Mouse (Mus musculus) embryonic facial prominence, embryonic 15.5 days (tissue): Measurements from ENCODE around the gene Piwil4. TPM values are rescaled to one million over a fixed set of nuclear protein-coding genes. Genes with fewer than 3 reads are reported as not detected.
"Not testable (repeated sequence)": the region's sequence is repeated elsewhere in the genome, so short reads cannot be mapped to it uniquely, and the experiment has no call there.

Source experiments
- ATAC-seq: fragments of 200-750 bp; cut with Nextera tagmentation; 2 replicates; pipeline ENCODE4 v1.8.0; 2017; ENCODE audit warnings: low read depth, moderate TSS enrichment; ENCODE audit not compliant: insufficient number of reproducible peaks, low FRiP score, low TSS enrichment
- H3K27ac ChIP-seq: fragments of 300-500 bp; sonication (generic); replicated peaks from 2 replicates; pipeline ENCODE4 v1.5.1; 2015; ENCODE audit warnings: mild to moderate bottlenecking, inconsistent platforms
- H3K27me3 ChIP-seq: fragments of 300-500 bp; sonication (generic); 2 replicates; pipeline ENCODE4 v1.6.1; 2015; ENCODE audit warnings: inconsistent platforms
- H3K36me3 ChIP-seq: fragments of 300-500 bp; sonication (generic); 2 replicates; pipeline ENCODE4 v1.6.1; 2015; ENCODE audit warnings: mild to moderate bottlenecking, inconsistent platforms
- H3K4me1 ChIP-seq: fragments of 300-500 bp; sonication (generic); 2 replicates; pipeline ENCODE4 v1.6.1; 2015; ENCODE audit warnings: inconsistent platforms
- H3K4me2 ChIP-seq: fragments of 300-500 bp; sonication (generic); replicated peaks from 2 replicates; pipeline ENCODE4 v1.6.1; 2015; ENCODE audit warnings: mild to moderate bottlenecking, inconsistent platforms
- H3K4me3 ChIP-seq: fragments of 300-500 bp; sonication (generic); replicated peaks from 2 replicates; pipeline ENCODE4 v1.5.1; 2015; ENCODE audit warnings: mild to moderate bottlenecking, inconsistent platforms
- H3K9ac ChIP-seq: fragments of 300-500 bp; sonication (generic); 2 replicates; pipeline ENCODE4 v1.6.1; 2015; ENCODE audit warnings: inconsistent platforms
- H3K9me3 ChIP-seq: fragments of 300-500 bp; sonication (generic); replicated peaks from 2 replicates; pipeline ENCODE4 v1.6.1; 2016; ENCODE audit warnings: inconsistent platforms
- WGBS: fragments of 180-500 bp; shearing (Covaris S2); methylation state at CpG from one replicate; pipeline ENCODE4 v1.1.7; 2015; 5-methylcytosine and 5-hydroxymethylcytosine counted together
- polyA plus RNA-seq: library from polyadenylated mRNA; unstranded; fragments of >200 nt; fragmentation: Nextera tagmentation; extraction: Ambion mirVana; gene quantifications from 2 replicates; pipeline ENCODE4 v1.2.1, GENCODE M21; 2015

Gene Piwil4
- polyA plus RNA-seq, 1 experiment from 2014 or later = 0.11 TPM

- ATAC-seq = no peak
- H3K27me3 ChIP-seq = no peaks in the 10 kb centered on the region
- no peak overlapping the region for H3K4me2 ChIP-seq
- no peaks in the 10 kb centered on the region for H3K9me3 ChIP-seq
- no peak overlapping the region for H3K4me3 ChIP-seq
- no peaks in the 10 kb centered on the region for H3K36me3 ChIP-seq
- no peak overlapping the region for H3K9ac ChIP-seq
- H3K4me1 ChIP-seq = no peaks in the 10 kb centered on the region
- WGBS = 73% methylated on average over 4 of the region's 4 CpGs
- H3K27ac ChIP-seq = no peak overlapping the region
These were observed 42.6 kb downstream of the Piwil4 start for GRCm38 (mm10) chr9:14697903-14698302.

GRCm38 (mm10) chr9:14689376-14690108, 51.0 kb downstream of the Piwil4 start:
- Histone ChIP-seq H3K9me3 (no peaks in the 10 kb centered on the region), H3K4me2 (no peak overlapping the region), H3K4me1 (no peaks in the 10 kb centered on the region), H3K27me3 (no peaks in the 10 kb centered on the region), H3K27ac (no peak overlapping the region), H3K36me3 (no peaks in the 10 kb centered on the region), H3K4me3 (no peak overlapping the region), H3K9ac (no peak overlapping the region)
- 73% methylated on average over 12 of the region's 12 CpGs for WGBS
- no peak for ATAC-seq

GRCm38 (mm10) chr9:14684363-14684762, 56.2 kb downstream of the Piwil4 start:
- 56% methylated on average over 4 of the region's 4 CpGs for WGBS
- no peak overlapping the region for H3K4me3 ChIP-seq
- H3K4me2 ChIP-seq = no peak overlapping the region
- ATAC-seq = peak; percentile 29; the same call in 1 of the 2 replicates
- no peak overlapping the region for H3K27ac ChIP-seq
- H3K36me3 ChIP-seq = no peaks in the 10 kb centered on the region
- no peaks in the 10 kb centered on the region for H3K4me1 ChIP-seq
- no peaks in the 10 kb centered on the region for H3K27me3 ChIP-seq
- no peaks in the 10 kb centered on the region for H3K9me3 ChIP-seq
- no peak overlapping the region for H3K9ac ChIP-seq

GRCm38 (mm10) chr9:14682741-14683140, 57.8 kb downstream of the Piwil4 start:
- H3K27ac ChIP-seq = no peak overlapping the region
- no peak overlapping the region for H3K4me2 ChIP-seq
- H3K4me1 ChIP-seq = no peaks in the 10 kb centered on the region
- no peak overlapping the region for H3K4me3 ChIP-seq
- H3K9ac ChIP-seq = no peak overlapping the region
- no peaks in the 10 kb centered on the region for H3K9me3 ChIP-seq
- no peaks in the 10 kb centered on the region for H3K36me3 ChIP-seq
- ATAC-seq = no peak
- no peaks in the 10 kb centered on the region for H3K27me3 ChIP-seq

- 0 out of 2 replicates have a peak, but pooled peaks cover 9% of the 10 kb centered on the region for H3K4me1 ChIP-seq
- H3K9me3 ChIP-seq = no peaks in the 10 kb centered on the region
- ATAC-seq = no peak
- no peak overlapping the region for H3K4me2 ChIP-seq
- H3K36me3 ChIP-seq = no peaks in the 10 kb centered on the region
- H3K27me3 ChIP-seq = no peaks in the 10 kb centered on the region
- no peak overlapping the region for H3K4me3 ChIP-seq
- 66% methylated on average over 2 of the region's 2 CpGs for WGBS
- no peak overlapping the region for H3K9ac ChIP-seq
- H3K27ac ChIP-seq = no peak overlapping the region
These were observed 59.9 kb downstream of the Piwil4 start for GRCm38 (mm10) chr9:14680584-14680983.

GRCm38 (mm10) chr9:14675707-14676691, 64.5 kb downstream of the Piwil4 start:
- peaks cover 33% of the 10 kb centered on the region for H3K4me1 ChIP-seq
- H3K27ac ChIP-seq = peak overlapping the region; percentile 68
- WGBS = 48% methylated on average over 9 of the region's 9 CpGs
- no peak overlapping the region for H3K4me2 ChIP-seq
- H3K36me3 ChIP-seq = no peaks in the 10 kb centered on the region
- H3K9ac ChIP-seq = no peak overlapping the region
- ATAC-seq = peak; percentile 55
- H3K4me3 ChIP-seq = no peak overlapping the region
- H3K9me3 ChIP-seq = no peaks in the 10 kb centered on the region
- H3K27me3 ChIP-seq = no peaks in the 10 kb centered on the region

- no peaks in the 10 kb centered on the region for H3K27me3 ChIP-seq
- H3K36me3 ChIP-seq = no peaks in the 10 kb centered on the region
- 0 out of 2 replicates have a peak overlapping the region, but pooled peaks have one; percentile 12 for H3K27ac ChIP-seq
- peaks cover 33% of the 10 kb centered on the region for H3K4me1 ChIP-seq
- WGBS = 83% methylated on average over 8 of the region's 8 CpGs
- H3K9me3 ChIP-seq = no peaks in the 10 kb centered on the region
- H3K4me3 ChIP-seq = no peak overlapping the region
- ATAC-seq = no peak
- no peak overlapping the region for H3K9ac ChIP-seq
- no peak overlapping the region for H3K4me2 ChIP-seq
These were observed 66.0 kb downstream of the Piwil4 start for GRCm38 (mm10) chr9:14674506-14674905.

- Histone ChIP-seq H3K9ac (no peak overlapping the region), H3K4me3 (no peak overlapping the region), H3K4me2 (no peak overlapping the region), H3K36me3 (no peaks in the 10 kb centered on the region), H3K27ac (peak overlapping the region; percentile 66), H3K27me3 (no peaks in the 10 kb centered on the region), H3K4me1 (peaks cover 33% of the 10 kb centered on the region), H3K9me3 (no peaks in the 10 kb centered on the region)
- ATAC-seq = peak; percentile 41; the same call in 1 of the 2 replicates
- 37% methylated on average over 4 of the region's 4 CpGs for WGBS
These were observed 67.4 kb downstream of the Piwil4 start for GRCm38 (mm10) chr9:14673109-14673508.

GRCm38 (mm10) chr9:14671965-14672364, 68.6 kb downstream of the Piwil4 start:
- H3K4me3 ChIP-seq, H3K27me3 ChIP-seq, H3K27ac ChIP-seq, H3K9ac ChIP-seq, ATAC-seq, H3K36me3 ChIP-seq, H3K9me3 ChIP-seq, H3K4me2 ChIP-seq: not testable (repeated sequence)
- 48% methylated on average over 5 of the region's 5 CpGs for whole genome bisulfite sequencing
- peaks cover 28% of the 10 kb centered on the region for H3K4me1 ChIP-seq

GRCm38 (mm10) chr9:14668382-14668781, 72.2 kb downstream of the Piwil4 start:
- Histone ChIP-seq H3K27me3 (no peaks in the 10 kb centered on the region), H3K36me3 (no peaks in the 10 kb centered on the region), H3K4me1 (0 out of 2 replicates have a peak, but pooled peaks cover 11% of the 10 kb centered on the region), H3K4me3 (no peak overlapping the region), H3K9ac (no peak overlapping the region), H3K4me2 (no peak overlapping the region), H3K27ac (no peak overlapping the region), H3K9me3 (no peaks in the 10 kb centered on the region)
- no peak for ATAC-seq
- 72% methylated on average over 3 of the region's 3 CpGs for WGBS

- WGBS = 85% methylated on average over 3 of the region's 3 CpGs
- ATAC-seq = no peak
- no peaks in the 10 kb centered on the region for H3K36me3 ChIP-seq
These were observed 74.5 kb downstream of the Piwil4 start for GRCm38 (mm10) chr9:14666071-14666470.

More at GRCm38 (mm10) chr9:14666071-14666470, 74.5 kb downstream of the Piwil4 start:
- no peak overlapping the region for H3K27ac ChIP-seq
- H3K27me3 ChIP-seq = no peaks in the 10 kb centered on the region
- H3K4me1 ChIP-seq = 0 out of 2 replicates have a peak, but pooled peaks cover 4% of the 10 kb centered on the region
- no peak overlapping the region for H3K4me2 ChIP-seq
- no peak overlapping the region for H3K4me3 ChIP-seq
- no peak overlapping the region for H3K9ac ChIP-seq
- H3K9me3 ChIP-seq = no peaks in the 10 kb centered on the region
